Mouse (Mus musculus): Measurements from ENCODE around the gene Gbp9. TPM values are rescaled to one million over a fixed set of nuclear protein-coding genes. Genes with fewer than 3 reads are reported as not detected.
A peak's percentile ranks its signal among the peaks of the same experiment; 100 is the strongest.
"Not testable (repeated sequence)": the region's sequence is repeated elsewhere in the genome, so short reads cannot be mapped to it uniquely, and the experiment has no call there.

The Gbp9 gene
- total and polyA plus RNA-seq, 2 experiments from 2014 or later: 4.7 to 9.3 TPM

DNA sequence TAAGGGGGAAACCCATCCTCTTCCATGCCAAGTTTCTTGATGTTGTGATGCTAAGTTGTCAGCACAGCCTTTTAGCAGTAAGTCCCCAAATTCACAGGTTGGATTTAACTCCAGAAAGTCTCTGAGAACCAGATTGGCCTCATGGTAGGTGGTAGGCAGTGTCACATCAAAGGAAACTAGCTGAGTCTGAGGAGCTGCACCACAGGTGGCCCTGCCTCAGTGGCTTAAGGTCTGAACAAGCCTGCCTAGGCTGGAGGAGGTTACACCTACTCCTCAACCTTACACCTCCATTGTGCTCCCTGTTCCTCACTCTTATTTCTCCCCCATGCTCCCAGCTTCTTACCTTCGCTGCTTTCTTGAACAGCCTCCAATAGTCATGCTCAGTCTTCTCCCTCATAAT is 76.0 kb downstream of the Gbp9 start:
- H3K36me3 ChIP-seq (replicated peaks; ENCODE audit: control insufficient read depth, insufficient read depth, low read length): no peaks in the 10 kb centered on the region
- no peaks in the 10 kb centered on the region for H3K4me1 ChIP-seq (ENCODE audit: control insufficient read depth, insufficient read depth)
- no peak overlapping the region for H3K27ac ChIP-seq (ENCODE audit: low read depth)
- no peaks in the 10 kb centered on the region for H3K27me3 ChIP-seq (ENCODE audit: control insufficient read depth, insufficient read depth, low read length)
- DNase-seq (ENCODE audit: low spot score): no peak
- no peak overlapping the region for H3K4me3 ChIP-seq (ENCODE audit: low read depth, low read length)
- TF ChIP-seq EP300 (IDR thresholded peaks at IDR 0.05; ENCODE audit: low read depth): no peak
- TF ChIP-seq CTCF (IDR thresholded peaks at IDR 0.05; ENCODE audit: low read depth): no peak
- H3K4me2 ChIP-seq (ENCODE audit: low read depth, low read length): no peak overlapping the region
- WGBS: 54% methylated on average over 1 of the region's 1 CpGs
- no peak for ATAC-seq (ENCODE audit: insufficient read depth, low read depth)
- no peak overlapping the region for H3K9ac ChIP-seq (replicated peaks; ENCODE audit: low read depth, low read length)
- H3K9me3 ChIP-seq (replicated peaks; ENCODE audit: control insufficient read depth, low read length): no peaks in the 10 kb centered on the region

DNA sequence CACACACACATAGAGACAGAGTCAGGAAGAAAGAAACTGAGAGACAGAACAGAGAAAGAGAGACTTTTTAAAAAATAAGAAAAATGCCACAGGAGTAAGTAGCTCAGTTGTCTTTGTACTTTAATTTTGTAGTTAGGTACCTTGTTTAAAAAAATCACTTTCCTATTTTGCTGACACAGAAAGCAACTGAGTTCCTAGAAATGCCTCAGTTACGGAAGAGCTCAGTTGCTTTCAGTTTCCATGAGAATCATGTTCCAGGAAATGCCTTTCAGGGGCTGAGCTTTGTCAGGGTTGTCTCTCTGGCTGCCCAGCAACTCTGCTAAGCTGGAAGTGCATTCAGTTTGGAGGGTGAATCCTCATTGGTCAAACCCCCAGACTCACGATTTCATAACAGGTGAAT is 76.9 kb downstream of the Gbp9 start:
- H3K27me3 ChIP-seq (ENCODE audit: control insufficient read depth, insufficient read depth, low read length); H3K9me3 ChIP-seq (replicated peaks; ENCODE audit: control insufficient read depth, low read length); H3K27ac ChIP-seq (ENCODE audit: low read depth); H3K9ac ChIP-seq (replicated peaks; ENCODE audit: low read depth, low read length); DNase-seq (ENCODE audit: low spot score); H3K4me1 ChIP-seq (ENCODE audit: control insufficient read depth, insufficient read depth); H3K36me3 ChIP-seq (replicated peaks; ENCODE audit: control insufficient read depth, insufficient read depth, low read length); ATAC-seq (ENCODE audit: insufficient read depth, low read depth); H3K4me2 ChIP-seq (ENCODE audit: low read depth, low read length); H3K4me3 ChIP-seq (ENCODE audit: low read depth, low read length): not testable (repeated sequence)
- 42% methylated on average over 2 of the region's 2 CpGs for WGBS

DNA sequence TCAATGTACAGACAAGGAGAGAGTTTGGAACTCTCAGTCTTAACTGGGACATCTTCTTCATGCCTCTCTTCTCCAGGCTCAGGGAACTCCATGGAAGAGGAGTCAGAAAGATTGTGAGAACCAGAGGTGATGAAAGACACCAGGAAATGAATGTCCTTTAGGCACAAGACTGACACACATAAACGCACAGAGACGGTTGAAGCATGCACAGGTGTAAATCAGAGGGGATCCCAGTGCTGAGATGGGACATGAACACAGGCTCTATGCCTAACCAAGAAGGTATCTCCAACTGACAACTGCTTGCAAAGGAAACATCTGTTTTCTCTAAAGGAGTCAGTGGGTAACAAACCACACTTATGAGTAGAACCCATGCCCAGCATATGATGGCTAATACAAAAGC is 79.1 kb downstream of the Gbp9 start:
- H3K4me2 ChIP-seq (ENCODE audit: low read depth, low read length): no peak overlapping the region
- H3K9ac ChIP-seq (replicated peaks; ENCODE audit: low read depth, low read length): no peak overlapping the region
- no peak for TF ChIP-seq CTCF (IDR thresholded peaks at IDR 0.05; ENCODE audit: low read depth)
- no peak for TF ChIP-seq EP300 (IDR thresholded peaks at IDR 0.05; ENCODE audit: low read depth)
- DNase-seq (ENCODE audit: low spot score) (no peak), ATAC-seq (ENCODE audit: insufficient read depth, low read depth) (no peak)
- no peaks in the 10 kb centered on the region for H3K27me3 ChIP-seq (ENCODE audit: control insufficient read depth, insufficient read depth, low read length)
- no peak overlapping the region for H3K4me3 ChIP-seq (ENCODE audit: low read depth, low read length)
- H3K27ac ChIP-seq (ENCODE audit: low read depth): no peak overlapping the region; the same call in 1 of the 2 replicates
- WGBS: 72% methylated on average over 2 of the region's 2 CpGs
- H3K4me1 ChIP-seq (ENCODE audit: control insufficient read depth, insufficient read depth): no peaks in the 10 kb centered on the region
- no peaks in the 10 kb centered on the region for H3K9me3 ChIP-seq (replicated peaks; ENCODE audit: control insufficient read depth, low read length)
- no peaks in the 10 kb centered on the region for H3K36me3 ChIP-seq (replicated peaks; ENCODE audit: control insufficient read depth, insufficient read depth, low read length)

DNA sequence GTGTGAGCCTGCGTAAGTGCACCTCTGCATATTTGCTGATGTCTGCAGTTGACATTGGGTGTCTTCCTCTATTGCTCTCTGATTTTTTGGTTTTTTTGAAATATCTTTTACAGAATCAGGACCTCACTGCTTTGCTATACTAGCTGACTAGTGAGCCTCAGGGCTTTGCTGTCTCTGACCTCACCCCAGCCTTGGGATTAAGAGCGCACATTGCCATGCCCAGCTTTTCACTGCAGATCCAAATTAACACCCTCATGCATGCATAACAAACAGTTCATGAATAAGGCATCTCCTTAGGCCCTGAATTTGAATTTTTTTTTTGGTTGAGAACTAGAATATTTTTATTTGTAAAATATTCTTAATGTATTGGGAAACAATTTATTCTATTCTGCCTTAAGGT is 84.1 kb downstream of the Gbp9 start:
- no peak overlapping the region for H3K4me3 ChIP-seq (ENCODE audit: low read depth, low read length)
- TF ChIP-seq CTCF (IDR thresholded peaks at IDR 0.05; ENCODE audit: low read depth): no peak
- TF ChIP-seq EP300 (IDR thresholded peaks at IDR 0.05; ENCODE audit: low read depth): no peak
- H3K9me3 ChIP-seq (replicated peaks; ENCODE audit: control insufficient read depth, low read length): no peaks in the 10 kb centered on the region
- no peak overlapping the region for H3K9ac ChIP-seq (replicated peaks; ENCODE audit: low read depth, low read length)
- H3K27me3 ChIP-seq (ENCODE audit: control insufficient read depth, insufficient read depth, low read length): no peaks in the 10 kb centered on the region
- no peak overlapping the region for H3K4me2 ChIP-seq (ENCODE audit: low read depth, low read length)
- DNase-seq (ENCODE audit: low spot score) (no peak), ATAC-seq (ENCODE audit: insufficient read depth, low read depth) (no peak)
- no peaks in the 10 kb centered on the region for H3K36me3 ChIP-seq (replicated peaks; ENCODE audit: control insufficient read depth, insufficient read depth, low read length)
- no peaks in the 10 kb centered on the region for H3K4me1 ChIP-seq (ENCODE audit: control insufficient read depth, insufficient read depth)
- H3K27ac ChIP-seq (ENCODE audit: low read depth): no peak overlapping the region
- 85% methylated on average over 2 of the region's 2 CpGs for WGBS

DNA sequence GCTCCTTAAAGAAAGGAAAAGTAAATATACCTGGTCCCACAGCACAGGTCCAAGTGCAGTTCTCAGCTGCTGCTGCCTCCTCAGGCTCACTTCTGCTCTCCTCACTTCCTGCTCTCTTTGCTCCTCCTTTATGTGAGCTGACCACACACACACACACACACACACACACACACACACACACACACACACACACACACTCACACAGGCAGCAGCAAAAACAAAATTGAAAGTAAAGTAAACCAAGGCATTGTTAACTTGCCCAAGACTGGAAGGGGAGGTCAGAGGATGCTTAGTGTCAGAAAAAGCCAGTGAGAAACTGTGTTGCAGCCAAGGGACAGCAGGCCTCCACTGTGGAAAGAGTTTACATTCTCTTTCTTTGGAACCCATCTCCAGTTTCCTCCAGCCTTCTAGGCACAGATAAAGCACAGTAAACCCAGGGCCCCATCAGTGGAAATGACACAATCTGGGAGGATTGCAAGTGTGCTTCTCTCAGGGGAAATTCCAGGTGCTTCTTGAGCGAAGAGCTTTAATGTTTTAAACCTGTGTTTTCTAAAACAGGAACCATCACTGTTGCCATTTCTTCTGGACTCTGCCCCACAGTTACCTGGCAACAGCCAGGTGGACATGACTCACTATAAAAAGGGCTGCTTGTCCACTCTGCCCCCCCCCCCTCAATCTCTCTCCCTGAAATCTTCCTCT is 85.7 kb downstream of the Gbp9 start:
- H3K4me1 ChIP-seq (ENCODE audit: control insufficient read depth, insufficient read depth): not testable (repeated sequence)

DNA sequence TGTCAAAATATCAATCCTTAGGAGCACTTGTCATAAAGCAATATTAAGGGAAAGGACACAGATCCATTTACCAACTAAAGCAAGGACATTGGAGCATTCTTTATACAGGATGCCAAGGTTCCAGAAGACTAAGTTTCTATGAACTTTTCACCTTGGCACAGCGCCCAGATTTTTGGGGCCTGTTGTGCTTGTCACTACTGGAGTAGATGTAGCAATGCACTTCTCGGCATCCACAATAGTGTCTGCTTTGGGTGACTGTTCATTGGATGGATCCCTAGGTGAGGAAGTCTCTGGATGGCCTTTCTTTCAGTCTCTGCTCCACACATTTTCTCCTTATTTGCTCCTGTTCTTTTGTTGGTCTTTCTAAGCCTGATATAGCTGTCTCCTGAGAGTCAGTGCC is 107.0 kb downstream of the Gbp9 start:
- Histone ChIP-seq H3K4me1 (ENCODE audit: control insufficient read depth, insufficient read depth) (no peaks in the 10 kb centered on the region), H3K4me2 (ENCODE audit: low read depth, low read length) (no peak overlapping the region), H3K4me3 (ENCODE audit: low read depth, low read length) (no peak overlapping the region), H3K9ac (replicated peaks; ENCODE audit: low read depth, low read length) (no peak overlapping the region), H3K27me3 (ENCODE audit: control insufficient read depth, insufficient read depth, low read length) (no peaks in the 10 kb centered on the region), H3K27ac (ENCODE audit: low read depth) (no peak overlapping the region), H3K36me3 (replicated peaks; ENCODE audit: control insufficient read depth, insufficient read depth, low read length) (no peaks in the 10 kb centered on the region), H3K9me3 (replicated peaks; ENCODE audit: control insufficient read depth, low read length) (no peaks in the 10 kb centered on the region)
- 42% methylated on average over 2 of the region's 2 CpGs for WGBS
- ATAC-seq (ENCODE audit: insufficient read depth, low read depth) (no peak), DNase-seq (ENCODE audit: low spot score) (no peak)
- no peak for TF ChIP-seq CTCF (IDR thresholded peaks at IDR 0.05; ENCODE audit: low read depth)
- TF ChIP-seq EP300 (IDR thresholded peaks at IDR 0.05; ENCODE audit: low read depth): no peak

More for the DNA sequence above, 85.7 kb downstream of the Gbp9 start:
- not testable (repeated sequence) for H3K9ac ChIP-seq (replicated peaks; ENCODE audit: low read depth, low read length); H3K27ac ChIP-seq (ENCODE audit: low read depth); ATAC-seq (ENCODE audit: insufficient read depth, low read depth); H3K9me3 ChIP-seq (replicated peaks; ENCODE audit: control insufficient read depth, low read length); H3K4me2 ChIP-seq (ENCODE audit: low read depth, low read length); H3K36me3 ChIP-seq (replicated peaks; ENCODE audit: control insufficient read depth, insufficient read depth, low read length); H3K27me3 ChIP-seq (ENCODE audit: control insufficient read depth, insufficient read depth, low read length)
- peak; percentile 9 for DNase-seq (ENCODE audit: low spot score)
- WGBS: 63% methylated on average over 1 of the region's 1 CpGs
- peak overlapping the region; percentile 13; the same call in 1 of the 2 replicates for H3K4me3 ChIP-seq (ENCODE audit: low read depth, low read length)

Other genes starting within 250 kb of the Gbp9 start
- 0.04 TPM in 1 of 2 replicates, not detected in the other for gene Abcg3, start 156.8 kb downstream of the Gbp9 start, total RNA-seq (2014; rRNA removed; ENCODE audit: low replicate concordance)
- 0.31 and 0.52 TPM in 2 replicates for gene Abcg3, start 156.8 kb downstream of the Gbp9 start, polyA plus RNA-seq (2015; fragmentation: Nextera tagmentation; extraction: Ambion mirVana)
- 0.85 TPM in 1 of 2 replicates, not detected in the other for gene Gbp8, start within 50 bp of the Gbp9 start, total RNA-seq (2014; rRNA removed; ENCODE audit: low replicate concordance)
- gene Gbp8, start within 50 bp of the Gbp9 start, polyA plus RNA-seq (2015; fragmentation: Nextera tagmentation; extraction: Ambion mirVana): 0.44 and 0.45 TPM in 2 replicates
- gene Gbp4, start within 50 bp of the Gbp9 start, total RNA-seq (2014; rRNA removed; ENCODE audit: low replicate concordance): 21.5 and 27.7 TPM in 2 replicates
- 2.3 and 2.9 TPM in 2 replicates for gene Gbp4, start within 50 bp of the Gbp9 start, polyA plus RNA-seq (2015; fragmentation: Nextera tagmentation; extraction: Ambion mirVana)
- not detected in 2 replicates for gene Gbp10, start 100.0 kb upstream of the Gbp9 start, total RNA-seq (2014; rRNA removed; ENCODE audit: low replicate concordance)
- not detected in 2 replicates for gene Gbp10, start 100.0 kb upstream of the Gbp9 start, polyA plus RNA-seq (2015; fragmentation: Nextera tagmentation; extraction: Ambion mirVana)
- gene Gm43302, start 154.2 kb upstream of the Gbp9 start, total RNA-seq (2014; rRNA removed; ENCODE audit: low replicate concordance): 0.93 TPM in 1 of 2 replicates, not detected in the other
- gene Gm43302, start 154.2 kb upstream of the Gbp9 start, polyA plus RNA-seq (2015; fragmentation: Nextera tagmentation; extraction: Ambion mirVana): 0.10 TPM in 1 of 2 replicates, not detected in the other
- gene Gbp6, start 154.2 kb upstream of the Gbp9 start, total RNA-seq (2014; rRNA removed; ENCODE audit: low replicate concordance): 7.2 and 11.6 TPM in 2 replicates
- gene Gbp6, start 154.2 kb upstream of the Gbp9 start, polyA plus RNA-seq (2015; fragmentation: Nextera tagmentation; extraction: Ambion mirVana): 1.9 and 2.2 TPM in 2 replicates